Mouse (Mus musculus) limb, embryonic 12.5 days (tissue): ENCODE results near the gene Bbox1. TPM values are rescaled to one million over a fixed set of nuclear protein-coding genes. Genes with fewer than 3 reads are reported as not detected.

ENCODE experiments used
- polyA plus RNA-seq: library from polyadenylated mRNA; unstranded; fragments of >200 nt; fragmentation: Nextera tagmentation; extraction: Ambion mirVana; gene quantifications from 2 replicates; pipeline ENCODE4 v1.2.1, GENCODE M21; 2016

Gene Bbox1
- polyA plus RNA-seq, 1 experiment from 2014 or later: 0.43 TPM

Other genes starting within 250 kb of the Bbox1 start
- gene Fibin, start 48.6 kb upstream of the Bbox1 start, polyA plus RNA-seq: 65.8 and 70.4 TPM in 2 replicates